12 mouse cellular contexts compared by ENCODE assay signal in the genomic region with DNA sequence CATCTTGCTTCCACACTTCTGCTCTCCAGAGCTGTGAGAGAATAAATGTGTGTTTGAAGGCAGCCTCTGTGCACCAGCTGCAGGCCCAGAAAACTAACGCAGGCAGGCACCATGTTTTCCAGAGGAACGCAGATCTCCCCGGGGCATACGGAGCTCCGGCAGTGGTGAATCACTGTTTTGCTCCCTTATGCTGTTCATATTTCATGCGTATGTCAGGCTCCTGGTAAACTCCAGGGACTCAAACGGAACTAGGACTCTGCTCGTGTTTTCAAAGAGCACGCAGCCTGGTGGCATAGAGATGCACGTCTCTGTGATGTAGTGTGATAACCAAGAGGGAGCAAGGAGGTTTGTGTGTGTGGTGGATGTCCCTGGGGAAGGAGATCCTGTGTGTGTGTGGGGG. TPM values are rescaled to one million over a fixed set of nuclear protein-coding genes. Genes with fewer than 3 reads are reported as not detected.
DNase-seq lines count a peak whose midpoint lies in the region; ATAC-seq lines count a peak whose summit lies in the region.
"Had no signal": no experiment of that assay in that cellular context is flagged by ENCODE, and none has a peak within 500 bp of the region (broad histone marks: within the 10 kb centered on the region; RNA-seq: fewer than 3 reads in every experiment).

No protein-coding gene starts in this region.

- peak; percentile 59 for DNase-seq in adrenal gland, adult 2 months
- DNase-seq in adrenal gland, postnatal 4 days (ENCODE audit: low spot score in 2 of 2) = no peak
- DNase-seq in 3T3-L1 (ENCODE audit: low read depth, low spot score) = peak; percentile 95
- no peak for DNase-seq in kidney, adult 9 months
- DNase-seq in heart, embryonic 10.5 days (ENCODE audit: low spot score) = no peak
- no peak for DNase-seq in spleen, postnatal 10 days (ENCODE audit: low spot score in 2 of 2)
- DNase-seq: cerebellum, adult 9-11 months; liver, embryonic 13.5 days had no signal

- ATAC-seq in hindbrain, embryonic 13.5 days (ENCODE audit: low FRiP score) = 0 out of 2 replicates have a peak, but pooled peaks have one; percentile 33
- no peak for ATAC-seq in limb, embryonic 15.5 days (ENCODE audit: insufficient number of reproducible peaks, low FRiP score, low TSS enrichment, low read depth)
- ATAC-seq: inflammation-experienced regulatory T-cells, adult 6 months had no signal

- H3K9ac ChIP-seq in hindbrain, embryonic 13.5 days = no peak overlapping the region
- H3K9ac ChIP-seq in limb, embryonic 15.5 days = no peak overlapping the region
- H3K9ac ChIP-seq: liver, embryonic 13.5 days; stomach, embryonic 15.5 days had no signal

- H3K9me3 ChIP-seq in hindbrain, embryonic 13.5 days = no peaks in the 10 kb centered on the region
- no peaks in the 10 kb centered on the region for H3K9me3 ChIP-seq in limb, embryonic 15.5 days
- no peaks in the 10 kb centered on the region for H3K9me3 ChIP-seq in heart, embryonic 10.5 days
- H3K9me3 ChIP-seq: liver, embryonic 13.5 days; stomach, embryonic 15.5 days had no signal

- no peaks in the 10 kb centered on the region for H3K27me3 ChIP-seq in hindbrain, embryonic 13.5 days
- no peaks in the 10 kb centered on the region for H3K27me3 ChIP-seq in limb, embryonic 15.5 days
- no peaks in the 10 kb centered on the region for H3K27me3 ChIP-seq in heart, embryonic 10.5 days (ENCODE audit: insufficient read depth, poor library complexity, severe bottlenecking)
- H3K27me3 ChIP-seq: liver, embryonic 13.5 days; stomach, embryonic 15.5 days had no signal

- H3K4me2 ChIP-seq in hindbrain, embryonic 13.5 days = no peak overlapping the region
- no peak overlapping the region for H3K4me2 ChIP-seq in limb, embryonic 15.5 days
- H3K4me2 ChIP-seq: liver, embryonic 13.5 days; stomach, embryonic 15.5 days had no signal

- peaks cover 19% of the 10 kb centered on the region for H3K4me1 ChIP-seq in hindbrain, embryonic 13.5 days (replicated peaks)
- H3K4me1 ChIP-seq in limb, embryonic 15.5 days = 0 out of 2 replicates have a peak, but pooled peaks cover 8% of the 10 kb centered on the region
- H3K4me1 ChIP-seq in heart, embryonic 10.5 days = no peaks in the 10 kb centered on the region; the same call in 1 of the 2 replicates
- H3K4me1 ChIP-seq: liver, embryonic 13.5 days; stomach, embryonic 15.5 days had no signal

- no peak overlapping the region for H3K4me3 ChIP-seq in hindbrain, embryonic 13.5 days
- H3K4me3 ChIP-seq in limb, embryonic 15.5 days = no peak overlapping the region
- H3K4me3 ChIP-seq in heart, embryonic 10.5 days = no peak overlapping the region
- H3K4me3 ChIP-seq: liver, embryonic 13.5 days; stomach, embryonic 15.5 days had no signal

- WGBS in hindbrain, embryonic 13.5 days = 52% methylated on average over 10 of the region's 10 CpGs
- WGBS in limb, embryonic 15.5 days = 53% methylated on average over 10 of the region's 10 CpGs
- 82% methylated on average over 10 of the region's 10 CpGs for WGBS in heart, embryonic 10.5 days

- H3K36me3 ChIP-seq in hindbrain, embryonic 13.5 days = peaks cover 40% of the 10 kb centered on the region
- peaks cover 35% of the 10 kb centered on the region for H3K36me3 ChIP-seq in limb, embryonic 15.5 days
- peaks cover 35% of the 10 kb centered on the region for H3K36me3 ChIP-seq in heart, embryonic 10.5 days

- H3K27ac ChIP-seq in hindbrain, embryonic 13.5 days = peak overlapping the region; percentile 60; the same call in 1 of the 2 replicates
- H3K27ac ChIP-seq in limb, embryonic 15.5 days = peak overlapping the region; percentile 50; the same call in 1 of the 2 replicates
- H3K27ac ChIP-seq in heart, embryonic 10.5 days = no peak overlapping the region
- H3K27ac ChIP-seq: liver, embryonic 13.5 days; stomach, embryonic 15.5 days had no signal

RNA-seq across cellular contexts. Expression of a gene that starts 23.4 kb away (rescaled TPM):
- 100 to 1,000 TPM; 116 to 371 TPM for total RNA-seq in adrenal gland, adult 2 months (2021)
- polyA plus RNA-seq in adrenal gland, adult 2 months (2012; rRNA removed) = 5.1 and 23.5 TPM in 2 replicates
- total RNA-seq in adrenal gland, postnatal 4 days (2021) = 10 to 100 TPM; 20.9 to 39.2 TPM
- 83.7 and 92.0 TPM in 2 replicates for polyA plus RNA-seq in hindbrain, embryonic 13.5 days (2015; fragmentation: Nextera tagmentation; extraction: Ambion mirVana)
- 50.0 and 50.2 TPM in 2 replicates for polyA plus RNA-seq in limb, embryonic 15.5 days (2015; fragmentation: Nextera tagmentation; extraction: Ambion mirVana)
- polyA plus RNA-seq in heart, embryonic 10.5 days (2016; fragmentation: Nextera tagmentation; extraction: Ambion mirVana) = 59.0 and 82.7 TPM in 2 replicates

Comparison
In these comparisons a context has a peak if more than half of its experiments do, and no peak if none do; other contexts are left out.
1. DNase-seq: peak in adrenal gland, adult 2 months (single experiment) and 3T3-L1 (single experiment); none in adrenal gland, postnatal 4 days (0 of 2), kidney, adult 9 months (single experiment), heart, embryonic 10.5 days (single experiment) and spleen, postnatal 10 days (0 of 2).